Mouse (Mus musculus): Measurements from ENCODE around the gene Gbgt1.
A peak's percentile ranks its signal among the peaks of the same experiment; 100 is the strongest.
"Not testable (repeated sequence)": the region's sequence is repeated elsewhere in the genome, so short reads cannot be mapped to it uniquely, and the experiment has no call there.

The Gbgt1 gene

DNA sequence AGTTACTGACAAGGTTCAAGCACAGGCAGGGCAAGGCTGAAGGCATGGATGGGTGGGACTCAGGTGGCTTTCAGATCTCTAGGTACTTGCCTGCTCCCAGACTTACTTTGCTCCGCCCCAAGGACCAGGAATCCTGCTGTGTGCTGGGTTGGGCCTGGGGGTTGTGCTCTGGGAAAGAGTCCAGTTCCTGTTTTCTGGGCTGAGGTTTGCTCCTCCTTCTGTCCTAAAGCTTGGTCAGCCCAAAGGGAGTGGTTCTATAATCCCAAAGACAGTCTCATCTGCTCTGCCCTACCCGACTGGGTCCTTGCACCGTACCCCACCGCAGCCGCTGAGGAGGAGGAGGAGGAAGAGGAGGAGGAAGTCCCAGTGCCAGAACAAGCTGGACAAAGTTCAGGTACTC is at the start of gene Gbgt1:
Gbgt1 (plus strand) TSS at position 221 of the 400 bp plus-strand sequence.
- no peak for DNase-seq (ENCODE audit: low read depth, low spot score)

- DNase-seq (ENCODE audit: low read depth, low spot score), result no peak
Measured at GRCm38 (mm10) chr2:28447315-28447670, 49.4 kb upstream of the Gbgt1 start.

DNA sequence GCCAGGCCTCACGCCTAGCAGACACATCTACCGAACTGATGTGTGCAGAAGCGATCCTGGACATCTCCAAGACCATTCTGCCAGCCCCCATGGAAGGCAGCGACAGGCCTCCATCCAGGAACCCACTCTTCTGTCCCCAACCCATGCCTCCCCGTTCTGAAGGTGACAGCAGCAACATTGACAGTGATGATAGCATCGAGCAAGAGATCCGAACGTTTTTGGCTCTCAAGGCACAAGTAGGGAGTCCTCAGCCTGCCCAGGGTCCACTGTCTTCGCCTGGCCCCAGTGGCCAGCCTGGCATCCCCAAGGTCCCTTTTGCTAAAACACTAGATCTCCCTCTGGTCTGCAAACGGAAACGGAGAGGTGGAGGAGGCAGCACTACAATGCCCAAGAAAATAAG is 45.0 kb upstream of the Gbgt1 start:
- no peak for DNase-seq (ENCODE audit: low read depth, low spot score)

DNA sequence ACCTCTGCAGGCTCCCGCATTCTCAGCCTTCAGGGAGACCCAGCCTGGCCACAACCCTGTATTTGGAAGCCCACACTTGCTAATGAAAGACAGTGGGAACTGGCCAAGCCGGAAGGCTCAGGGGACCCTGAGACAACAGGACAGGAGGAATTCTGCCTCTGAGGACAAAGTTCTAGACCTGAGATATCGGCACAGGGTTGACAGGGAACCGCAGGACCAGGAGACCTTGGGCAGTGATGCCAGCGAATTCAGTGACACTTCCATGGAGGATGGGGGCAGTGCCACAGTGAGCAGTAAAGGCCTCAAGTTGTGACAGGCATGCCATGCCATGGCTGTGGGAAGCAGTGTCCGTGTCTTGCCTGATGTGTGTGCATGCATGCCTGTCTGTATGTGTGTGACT is 43.2 kb upstream of the Gbgt1 start:
- DNase-seq (ENCODE audit: low read depth, low spot score), result no peak

- DNase-seq (ENCODE audit: low read depth, low spot score), result no peak
Measured at GRCm38 (mm10) chr2:28456616-28457015, 40.1 kb upstream of the Gbgt1 start.

GRCm38 (mm10) chr2:28463919-28464318 is 32.8 kb upstream of the Gbgt1 start:
- peak; percentile 75 for DNase-seq (ENCODE audit: low read depth, low spot score)

- no peak for DNase-seq (ENCODE audit: low read depth, low spot score)
Measured at GRCm38 (mm10) chr2:28464919-28465318, 31.8 kb upstream of the Gbgt1 start.

GRCm38 (mm10) chr2:28465836-28466518 is 30.7 kb upstream of the Gbgt1 start, which contains the start of gene 1700007K13Rik:
TSS of gene 1700007K13Rik (minus strand) at chr2:28466332.
- DNase-seq (ENCODE audit: low read depth, low spot score), result no peak

DNA sequence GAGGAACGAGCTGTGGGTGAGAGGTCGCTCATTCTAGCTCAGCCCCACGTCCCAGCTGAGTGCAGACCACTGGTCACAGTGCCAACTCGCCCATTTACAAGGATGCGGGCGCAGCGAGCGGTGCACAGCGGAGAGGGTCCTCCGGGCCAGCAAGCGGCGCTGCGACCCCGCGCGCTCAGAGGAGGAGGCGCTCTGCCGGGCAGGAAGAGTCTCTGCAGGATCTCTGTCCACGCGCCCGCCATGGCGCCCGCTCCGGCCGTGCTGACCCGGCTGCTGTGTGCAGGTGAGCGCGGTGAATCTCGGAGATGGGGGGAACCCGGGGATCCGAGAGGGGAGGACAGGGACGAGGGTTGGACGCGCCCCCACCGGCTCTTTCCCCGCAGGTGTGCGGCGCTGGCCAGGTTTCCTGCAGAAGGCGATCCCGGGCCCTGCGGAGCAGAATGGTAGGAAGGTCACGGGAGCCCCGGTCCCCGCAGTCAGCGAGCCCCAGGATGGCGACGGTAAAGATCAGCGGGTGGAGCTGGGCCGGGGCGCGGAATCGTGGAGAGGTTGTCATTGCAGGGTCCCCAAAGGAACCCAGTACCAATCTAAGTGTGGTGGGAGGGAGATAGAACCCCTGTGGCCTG is 28.7 kb upstream of the Gbgt1 start, which contains the start of gene Mrps2:
Mrps2 (plus strand) TSS at position 207 of the 626 bp plus-strand sequence.
- peak; percentile 89 for DNase-seq (ENCODE audit: low read depth, low spot score)

DNA sequence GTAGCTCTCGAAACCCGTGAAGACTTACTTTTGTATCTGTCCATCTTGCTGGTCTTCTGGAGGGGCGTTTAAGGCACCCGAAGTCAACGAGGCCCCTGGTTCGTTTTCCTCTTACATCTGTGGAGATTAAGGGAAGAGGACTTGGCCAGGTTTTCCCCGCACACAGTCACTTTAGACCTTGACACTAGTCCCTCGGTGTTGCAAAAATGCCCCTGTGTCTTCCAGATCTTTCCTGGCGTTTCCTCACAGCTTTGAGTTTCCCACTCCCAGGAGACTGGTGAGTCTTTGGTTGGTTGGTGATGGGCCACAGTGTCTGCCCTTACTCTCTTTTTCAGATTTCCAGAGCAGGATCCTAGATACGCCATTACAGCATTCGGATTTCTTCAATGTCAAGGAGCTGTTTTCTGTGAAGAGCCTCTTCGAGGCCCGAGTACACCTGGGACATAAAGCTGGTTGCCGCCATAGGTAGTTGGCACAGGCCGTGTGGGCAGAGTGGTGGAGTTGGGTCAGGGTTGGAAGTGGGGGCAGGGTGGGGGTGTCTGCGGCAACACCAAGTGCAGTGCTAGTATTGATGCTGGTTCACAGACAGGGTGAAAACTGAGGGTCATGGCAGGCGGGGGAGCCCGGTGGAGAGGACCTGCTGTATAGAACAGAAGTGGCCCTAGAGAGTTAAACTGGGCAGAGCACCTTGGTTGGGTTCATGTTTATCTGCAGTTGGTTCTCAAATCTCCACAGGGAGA is 28.0 kb upstream of the Gbgt1 start:
- DNase-seq (ENCODE audit: low read depth, low spot score), result no peak

DNA sequence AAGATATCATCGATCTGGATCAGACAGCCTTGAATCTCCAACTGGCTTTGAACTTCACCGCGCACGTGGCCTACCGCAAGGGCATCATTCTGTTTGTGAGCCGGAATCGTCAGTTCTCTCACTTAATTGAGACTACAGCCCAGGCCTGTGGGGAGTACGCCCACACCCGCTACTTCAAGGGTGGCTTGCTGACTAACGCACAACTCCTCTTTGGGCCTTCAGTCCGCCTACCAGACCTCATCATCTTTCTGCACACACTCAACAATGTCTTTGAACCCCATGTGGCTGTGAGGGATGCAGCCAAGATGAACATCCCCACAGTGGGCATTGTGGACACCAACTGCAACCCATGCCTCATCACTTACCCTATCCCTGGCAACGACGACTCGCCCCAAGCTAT is 27.2 kb upstream of the Gbgt1 start:
- no peak for DNase-seq (ENCODE audit: low read depth, low spot score)

- DNase-seq (ENCODE audit: low read depth, low spot score), result no peak
Measured at GRCm38 (mm10) chr2:28470591-28470990, 26.1 kb upstream of the Gbgt1 start.

- not testable (repeated sequence) for DNase-seq (ENCODE audit: low read depth, low spot score)
Measured at GRCm38 (mm10) chr2:28472011-28472410, 24.7 kb upstream of the Gbgt1 start.

GRCm38 (mm10) chr2:28477993-28478392 is 18.7 kb upstream of the Gbgt1 start:
- DNase-seq (ENCODE audit: low read depth, low spot score), result not testable (repeated sequence)

DNA sequence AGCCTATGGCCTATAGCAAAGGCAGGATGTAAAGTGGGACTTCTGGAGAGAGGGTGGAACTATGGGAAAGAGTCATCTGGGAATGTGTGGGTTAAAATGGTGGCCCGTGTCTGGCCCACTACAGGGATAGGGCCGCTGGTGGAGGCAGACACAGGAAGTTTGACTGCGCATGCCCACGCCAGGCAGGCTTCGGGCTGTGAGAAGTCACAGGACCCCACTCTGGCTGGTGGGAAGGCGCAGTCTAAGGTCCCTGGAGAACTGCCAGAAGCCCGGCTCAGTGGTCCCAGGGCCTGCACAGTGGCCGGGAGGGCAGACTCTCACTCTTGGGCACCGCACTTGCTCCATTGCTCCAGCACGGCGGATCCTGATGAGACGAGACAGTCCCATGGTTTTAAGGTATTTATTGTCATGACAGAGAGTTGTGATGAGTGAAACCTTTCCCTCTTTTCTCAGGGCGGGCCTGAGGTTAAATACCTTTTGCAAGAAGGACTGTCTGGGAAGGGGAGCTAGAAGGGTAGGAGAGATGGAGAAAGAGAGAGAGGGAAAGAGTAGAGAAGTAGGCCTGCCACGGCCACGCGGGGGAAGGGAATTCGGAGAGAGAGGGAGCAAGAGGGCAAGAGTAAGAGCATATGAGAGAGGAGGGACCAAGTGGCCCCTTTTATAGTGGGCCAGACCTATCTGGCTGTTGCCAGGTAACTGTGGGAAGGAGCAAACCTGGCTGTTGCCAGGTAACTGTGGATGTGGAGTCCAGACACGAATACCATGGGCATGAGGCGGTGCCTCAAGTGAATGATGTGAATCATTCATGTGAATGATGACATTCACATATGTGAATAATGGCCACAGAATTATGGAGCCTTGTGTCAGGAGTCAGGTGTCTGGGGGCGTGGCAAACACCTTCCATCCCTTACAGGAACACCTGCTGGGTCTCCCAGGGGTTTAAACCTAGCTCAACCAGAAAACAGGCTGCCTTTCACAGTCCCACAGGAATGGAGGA is 17.2 kb upstream of the Gbgt1 start:
- DNase-seq (ENCODE audit: low read depth, low spot score), result no peak

GRCm38 (mm10) chr2:28483861-28484260 is 12.8 kb upstream of the Gbgt1 start:
- DNase-seq (ENCODE audit: low read depth, low spot score), result no peak

- no peak for DNase-seq (ENCODE audit: low read depth, low spot score)
Measured at GRCm38 (mm10) chr2:28494521-28494920, 2.2 kb upstream of the Gbgt1 start.

GRCm38 (mm10) chr2:28495207-28495756 is 1.4 kb upstream of the Gbgt1 start:
- DNase-seq (ENCODE audit: low read depth, low spot score), result peak; percentile 87

- DNase-seq (ENCODE audit: low read depth, low spot score), result no peak
Measured at GRCm38 (mm10) chr2:28495801-28496595, 693 bp upstream of the Gbgt1 start.

DNA sequence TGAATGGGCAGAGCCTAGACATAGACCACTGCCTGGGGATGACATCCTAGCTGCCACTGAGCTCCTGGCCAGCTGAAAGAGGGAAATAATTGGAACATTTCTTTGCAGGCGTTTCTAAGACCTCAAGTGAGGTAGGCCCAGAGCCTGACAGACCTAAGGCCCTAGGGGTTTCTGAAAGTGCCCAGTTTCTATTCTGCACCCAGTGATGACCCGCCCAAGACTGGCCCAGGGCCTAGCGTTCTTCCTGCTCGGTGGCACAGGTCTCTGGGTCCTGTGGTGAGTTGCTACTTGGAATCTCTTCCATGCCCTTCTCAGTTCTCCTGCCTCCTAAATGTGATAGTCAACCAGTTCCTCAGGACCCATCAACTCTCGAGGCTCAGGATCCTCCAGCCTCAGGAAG is 870 bp downstream of the Gbgt1 start:
- DNase-seq (ENCODE audit: low read depth, low spot score), result no peak
